Mouse (Mus musculus) hematopoietic multipotent progenitor cell, adult 10-12 weeks (in vitro differentiated cells): ENCODE results near the gene Ezh2. TPM values are rescaled to one million over a fixed set of nuclear protein-coding genes. Genes with fewer than 3 reads are reported as not detected.

ENCODE experiments used
- polyA plus RNA-seq: library from polyadenylated mRNA; stranded (reverse); fragments of >175 nt; gene quantifications from 2 replicates; pipeline ENCODE4 v1.2.3, GENCODE M21; 2012; ENCODE audit warnings: low replicate concordance

The Ezh2 gene
- polyA plus RNA-seq, result 7.5 and 8.7 TPM in 2 replicates

GRCm38 (mm10) chr6:47594926-47595623, at the start of gene Ezh2:
Gene Ezh2 (minus strand): TSS chr6:47595341.

Other genes with a start within 250 kb of the Ezh2 start
- gene Cul1, start 141.9 kb downstream of the Ezh2 start, polyA plus RNA-seq, result 8.2 and 13.3 TPM in 2 replicates
- 4.8 and 12.1 TPM in 2 replicates for gene Pdia4, start 218.1 kb upstream of the Ezh2 start, polyA plus RNA-seq
- gene Zfp786, start 235.5 kb upstream of the Ezh2 start, polyA plus RNA-seq, result 0.12 TPM in 1 of 2 replicates, not detected in the other
- gene Zfp398, start 240.3 kb upstream of the Ezh2 start, polyA plus RNA-seq, result 9.9 and 17.0 TPM in 2 replicates